Mouse (Mus musculus): ENCODE results near the gene Hip1. TPM values are rescaled to one million over a fixed set of nuclear protein-coding genes. Genes with fewer than 3 reads are reported as not detected.

Gene Hip1
- total and polyA plus RNA-seq, 3 experiments: 0.23 to 0.75 TPM; not detected in 1

- Histone ChIP-seq H3K36me3 (ENCODE audit: control insufficient read depth in 1 of 2, insufficient read depth in 2 of 2, low read length in 2 of 2) (peaks cover 0 to 8% of the 10 kb centered on the region in 2 experiments; a peak in 2 of 4 replicates), H3K9me3 (replicated peaks; ENCODE audit: insufficient read depth, low read length) (no peaks in the 10 kb centered on the region), H3K9ac (ENCODE audit: control insufficient read depth, low read depth, low read length, poor library complexity, severe bottlenecking) (no peak overlapping the region), H3K79me2 (ENCODE audit: control insufficient read depth, insufficient read depth, low read length, poor library complexity) (no peaks in the 10 kb centered on the region), H3K4me3 (ENCODE audit: control insufficient read depth in 1 of 2, insufficient read depth in 1 of 2, low read depth in 2 of 2, low read length in 2 of 2) (no peak overlapping the region), H3K4me1 (ENCODE audit: control insufficient read depth in 1 of 2, insufficient read depth in 2 of 2, low read length in 2 of 2) (peaks cover 6 to 12% of the 10 kb centered on the region in 2 experiments; a peak in 3 of 4 replicates), H3K27ac (ENCODE audit: control insufficient read depth, low read depth, low read length) (no peak overlapping the region), H3K27me3 (ENCODE audit: control insufficient read depth in 1 of 2, insufficient read depth in 2 of 2, low read length in 2 of 2) (no peaks in the 10 kb centered on the region)
- no peak for TF ChIP-seq JUND (IDR thresholded peaks at IDR 0.05; ENCODE audit: low read depth, low read length)
- no peak for TF ChIP-seq GATA1 (IDR thresholded peaks at IDR 0.05; ENCODE audit: low read depth, low read length)
- TF ChIP-seq ZC3H11A (IDR thresholded peaks at IDR 0.05; ENCODE audit: low read depth, low read length): no peak
- TF ChIP-seq CTCF (IDR thresholded peaks at IDR 0.05 in 2 of 3, conservative IDR thresholded peaks at IDR 0.05 in 1 of 3; ENCODE audit: control insufficient read depth in 1 of 3, insufficient read depth in 1 of 3, low read depth in 2 of 3, low read length in 3 of 3, poor library complexity in 1 of 3, severe bottlenecking in 1 of 3): peak; percentile 90 to 92 (median 91)
- no peak for TF ChIP-seq POLR2AphosphoS2 (IDR thresholded peaks at IDR 0.05; ENCODE audit: low read length)
- TF ChIP-seq RAD21 (IDR thresholded peaks at IDR 0.05; ENCODE audit: low read depth, low read length): peak; percentile 73
- TF ChIP-seq MYC (IDR thresholded peaks at IDR 0.05; ENCODE audit: low read depth, low read length): no peak
- no peak for TF ChIP-seq NELFE (IDR thresholded peaks at IDR 0.05; ENCODE audit: low read depth, low read length)
- TF ChIP-seq SMC3 (IDR thresholded peaks at IDR 0.05; ENCODE audit: low read depth, low read length): peak; percentile 66
- peak; percentile 79 for DNase-seq (ENCODE audit: low read depth, low spot score)
These were observed 144.7 kb downstream of the Hip1 start for GRCm38 (mm10) chr5:135400244-135400643.

- Histone ChIP-seq H3K9ac (ENCODE audit: control insufficient read depth, low read depth, low read length, poor library complexity, severe bottlenecking) (no peak overlapping the region), H3K9me3 (replicated peaks; ENCODE audit: insufficient read depth, low read length) (no peaks in the 10 kb centered on the region), H3K79me2 (ENCODE audit: control insufficient read depth, insufficient read depth, low read length, poor library complexity) (peaks cover 3% of the 10 kb centered on the region; the same call in 1 of the 2 replicates), H3K27me3 (ENCODE audit: control insufficient read depth in 1 of 2, insufficient read depth in 2 of 2, low read length in 2 of 2) (no peaks in the 10 kb centered on the region), H3K27ac (ENCODE audit: control insufficient read depth, low read depth, low read length) (no peak overlapping the region), H3K4me1 (ENCODE audit: control insufficient read depth in 1 of 2, insufficient read depth in 2 of 2, low read length in 2 of 2) (peaks cover 6 to 18% of the 10 kb centered on the region in 2 experiments; a peak in 3 of 4 replicates), H3K36me3 (ENCODE audit: control insufficient read depth in 1 of 2, insufficient read depth in 2 of 2, low read length in 2 of 2) (peaks cover 0 to 11% of the 10 kb centered on the region in 2 experiments; a peak in 2 of 4 replicates), H3K4me3 (ENCODE audit: control insufficient read depth in 1 of 2, insufficient read depth in 1 of 2, low read depth in 2 of 2, low read length in 2 of 2) (no peak overlapping the region)
- TF ChIP-seq CTCF (IDR thresholded peaks at IDR 0.05 in 2 of 3, conservative IDR thresholded peaks at IDR 0.05 in 1 of 3; ENCODE audit: control insufficient read depth in 1 of 3, insufficient read depth in 1 of 3, low read depth in 2 of 3, low read length in 3 of 3, poor library complexity in 1 of 3, severe bottlenecking in 1 of 3): no peak
- TF ChIP-seq MAFK (IDR thresholded peaks at IDR 0.05; ENCODE audit: borderline replicate concordance, low read depth, low read length): no peak
- no peak for TF ChIP-seq MYB (IDR thresholded peaks at IDR 0.05; ENCODE audit: low read depth, low read length)
- TF ChIP-seq GATA1 (IDR thresholded peaks at IDR 0.05; ENCODE audit: low read depth, low read length): no peak
- no peak for TF ChIP-seq BHLHE40 (IDR thresholded peaks at IDR 0.05; ENCODE audit: borderline replicate concordance, low read depth, low read length)
- no peak for TF ChIP-seq RCOR1 (IDR thresholded peaks at IDR 0.05; ENCODE audit: low read depth, low read length)
- TF ChIP-seq MYC (IDR thresholded peaks at IDR 0.05; ENCODE audit: low read depth, low read length): no peak
- TF ChIP-seq TBP (IDR thresholded peaks at IDR 0.05; ENCODE audit: low read depth, low read length): no peak
- no peak for TF ChIP-seq TCF12 (IDR thresholded peaks at IDR 0.05; ENCODE audit: low read depth, low read length)
- TF ChIP-seq ZNF384 (IDR thresholded peaks at IDR 0.05; ENCODE audit: low read depth, low read length): no peak
- no peak for TF ChIP-seq KAT2A (conservative IDR thresholded peaks at IDR 0.05; ENCODE audit: low read depth, low read length)
- TF ChIP-seq ELF1 (IDR thresholded peaks at IDR 0.05; ENCODE audit: low read depth, low read length): no peak
- TF ChIP-seq SIN3A (IDR thresholded peaks at IDR 0.05; ENCODE audit: low read length): no peak
- TF ChIP-seq MAX (IDR thresholded peaks at IDR 0.05; ENCODE audit: low read length): no peak
- TF ChIP-seq CHD2 (IDR thresholded peaks at IDR 0.05; ENCODE audit: low read length): no peak
- no peak for TF ChIP-seq MAZ (IDR thresholded peaks at IDR 0.05; ENCODE audit: low read depth, low read length)
- TF ChIP-seq UBTF (IDR thresholded peaks at IDR 0.05; ENCODE audit: borderline replicate concordance, insufficient read depth, low read depth, low read length): no peak
- TF ChIP-seq HCFC1 (IDR thresholded peaks at IDR 0.05; ENCODE audit: low read depth, low read length): no peak
- no peak for TF ChIP-seq USF1 (IDR thresholded peaks at IDR 0.05; ENCODE audit: low read depth, low read length)
- DNase-seq (ENCODE audit: low read depth, low spot score): no peak
These were observed 145.5 kb downstream of the Hip1 start for GRCm38 (mm10) chr5:135399382-135399781.

All from MEL (cell line).